Mouse (Mus musculus): ENCODE results near the gene Gm13199. TPM values are rescaled to one million over a fixed set of nuclear protein-coding genes. Genes with fewer than 3 reads are reported as not detected.

The Gm13199 gene
- total RNA-seq (2021): not detected
- polyA plus RNA-seq (2012; rRNA removed): not detected in 2 replicates
- long read RNA-seq: 0 reads

- Histone ChIP-seq H3K79me2 (replicated peaks; ENCODE audit: control insufficient read depth, insufficient read depth, low read length) (no peaks in the 10 kb centered on the region), H3K27me3 (ENCODE audit: control insufficient read depth, insufficient read depth, low read length) (no peaks in the 10 kb centered on the region), H3K4me3 (no peak within 1 kb of the TSS), H3K27ac (no peak within 1 kb of the TSS), H3K9ac (ENCODE audit: low read depth, low read length) (no peak within 1 kb of the TSS), H3K36me3 (ENCODE audit: control insufficient read depth, insufficient read depth, low read length) (no peaks in the 10 kb centered on the region), H3K4me1 (ENCODE audit: control insufficient read depth, insufficient read depth, low read length) (no peaks in the 10 kb centered on the region)
- no peak for DNase-seq
- 93% methylated on average over 3 of the region's 3 CpGs for WGBS
- no peak for TF ChIP-seq CTCF (IDR thresholded peaks at IDR 0.05)
- TF ChIP-seq EP300 (IDR thresholded peaks at IDR 0.05; ENCODE audit: insufficient read depth, low read depth, low read length): no peak
- no peak for TF ChIP-seq POLR2A (IDR thresholded peaks at IDR 0.05; ENCODE audit: insufficient read depth, low read depth, low read length)
- intact Hi-C loops (cut with DNase I): no loop called here
Measured at GRCm38 (mm10) chr2:5862834-5863233, at the start of gene Gm13199. Gene Gm13199 (minus strand): TSS chr2:5862934.

GRCm38 (mm10) chr2:5911282-5911965, 48.7 kb upstream of the Gm13199 start:
- no peak for DNase-seq
- H3K36me3 ChIP-seq (ENCODE audit: control insufficient read depth, insufficient read depth, low read length): no peaks in the 10 kb centered on the region
- no peaks in the 10 kb centered on the region for H3K27me3 ChIP-seq (ENCODE audit: control insufficient read depth, insufficient read depth, low read length)
- 57% methylated on average over 16 of the region's 16 CpGs for WGBS
- no peak overlapping the region for H3K4me3 ChIP-seq
- no peaks in the 10 kb centered on the region for H3K4me1 ChIP-seq (ENCODE audit: control insufficient read depth, insufficient read depth, low read length)
- TF ChIP-seq CTCF (IDR thresholded peaks at IDR 0.05) (no peak), POLR2A (IDR thresholded peaks at IDR 0.05; ENCODE audit: insufficient read depth, low read depth, low read length) (no peak)
- no peaks in the 10 kb centered on the region for H3K79me2 ChIP-seq (replicated peaks; ENCODE audit: control insufficient read depth, insufficient read depth, low read length)
- H3K9ac ChIP-seq (ENCODE audit: low read depth, low read length): no peak overlapping the region
- intact Hi-C loops (cut with DNase I): no loop called here
- H3K27ac ChIP-seq: no peak overlapping the region

GRCm38 (mm10) chr2:5906625-5907024, 43.9 kb upstream of the Gm13199 start:
- Histone ChIP-seq H3K79me2 (replicated peaks; ENCODE audit: control insufficient read depth, insufficient read depth, low read length) (no peaks in the 10 kb centered on the region), H3K4me3 (no peak overlapping the region), H3K9ac (ENCODE audit: low read depth, low read length) (no peak overlapping the region), H3K27me3 (ENCODE audit: control insufficient read depth, insufficient read depth, low read length) (no peaks in the 10 kb centered on the region), H3K36me3 (ENCODE audit: control insufficient read depth, insufficient read depth, low read length) (no peaks in the 10 kb centered on the region), H3K27ac (no peak overlapping the region), H3K4me1 (ENCODE audit: control insufficient read depth, insufficient read depth, low read length) (no peaks in the 10 kb centered on the region)
- peak; percentile 76 for TF ChIP-seq CTCF (IDR thresholded peaks at IDR 0.05)
- no peak for TF ChIP-seq EP300 (IDR thresholded peaks at IDR 0.05; ENCODE audit: insufficient read depth, low read depth, low read length)
- no peak for TF ChIP-seq POLR2A (IDR thresholded peaks at IDR 0.05; ENCODE audit: insufficient read depth, low read depth, low read length)
- peak in 1 of 2 experiments; percentile 42 for DNase-seq
- intact Hi-C loops (cut with DNase I): no loop called here
- WGBS: 54% methylated on average over 3 of the region's 3 CpGs

- Histone ChIP-seq H3K27ac (no peak overlapping the region), H3K36me3 (ENCODE audit: control insufficient read depth, insufficient read depth, low read length) (no peaks in the 10 kb centered on the region), H3K4me3 (no peak overlapping the region), H3K27me3 (ENCODE audit: control insufficient read depth, insufficient read depth, low read length) (no peaks in the 10 kb centered on the region), H3K79me2 (replicated peaks; ENCODE audit: control insufficient read depth, insufficient read depth, low read length) (no peaks in the 10 kb centered on the region), H3K9ac (ENCODE audit: low read depth, low read length) (no peak overlapping the region), H3K4me1 (ENCODE audit: control insufficient read depth, insufficient read depth, low read length) (no peaks in the 10 kb centered on the region)
- TF ChIP-seq POLR2A (IDR thresholded peaks at IDR 0.05; ENCODE audit: insufficient read depth, low read depth, low read length) (no peak), CTCF (IDR thresholded peaks at IDR 0.05) (no peak), EP300 (IDR thresholded peaks at IDR 0.05; ENCODE audit: insufficient read depth, low read depth, low read length) (no peak)
- DNase-seq: no peak
- 20% methylated on average over 5 of the region's 5 CpGs for WGBS
- intact Hi-C loops (cut with DNase I): no loop called here
Measured at GRCm38 (mm10) chr2:5906092-5906491, 43.4 kb upstream of the Gm13199 start.

- intact Hi-C loops (cut with DNase I): no loop called here
- Histone ChIP-seq H3K36me3 (ENCODE audit: control insufficient read depth, insufficient read depth, low read length) (no peaks in the 10 kb centered on the region), H3K27ac (no peak overlapping the region), H3K79me2 (replicated peaks; ENCODE audit: control insufficient read depth, insufficient read depth, low read length) (no peaks in the 10 kb centered on the region), H3K27me3 (ENCODE audit: control insufficient read depth, insufficient read depth, low read length) (no peaks in the 10 kb centered on the region), H3K4me1 (ENCODE audit: control insufficient read depth, insufficient read depth, low read length) (no peaks in the 10 kb centered on the region), H3K9ac (ENCODE audit: low read depth, low read length) (no peak overlapping the region), H3K4me3 (no peak overlapping the region)
- TF ChIP-seq CTCF (IDR thresholded peaks at IDR 0.05) (peak; percentile 64), POLR2A (IDR thresholded peaks at IDR 0.05; ENCODE audit: insufficient read depth, low read depth, low read length) (no peak)
- 69% methylated on average over 5 of the region's 5 CpGs for WGBS
- DNase-seq: no peak
Measured at GRCm38 (mm10) chr2:5900145-5900544, 37.4 kb upstream of the Gm13199 start.

GRCm38 (mm10) chr2:5894843-5895570, 32.3 kb upstream of the Gm13199 start, which contains the start of gene Sec61a2:
Gene Sec61a2 (minus strand): TSS chr2:5895432.
- intact Hi-C loops (cut with DNase I): loop anchor here (5.0 to 10.0 kb wide), 2 partner anchors 57 to 510 kb away; partner anchors contain the start of gene Upf2
- H3K27me3 ChIP-seq (ENCODE audit: control insufficient read depth, insufficient read depth, low read length): no peaks in the 10 kb centered on the region
- no peaks in the 10 kb centered on the region; the same call in none of the 2 replicates for H3K4me1 ChIP-seq (ENCODE audit: control insufficient read depth, insufficient read depth, low read length)
- H3K4me3 ChIP-seq: peak within 1 kb of the TSS; percentile 88
- peak within 1 kb of the TSS; percentile 98 for H3K9ac ChIP-seq (ENCODE audit: low read depth, low read length)
- peak within 1 kb of the TSS; percentile 85 for H3K27ac ChIP-seq
- H3K36me3 ChIP-seq (ENCODE audit: control insufficient read depth, insufficient read depth, low read length): peaks cover 6% of the 10 kb centered on the region; the same call in 1 of the 2 replicates
- H3K79me2 ChIP-seq (replicated peaks; ENCODE audit: control insufficient read depth, insufficient read depth, low read length): peaks cover 3% of the 10 kb centered on the region
- DNase-seq: peak; percentile 97 to 100
- TF ChIP-seq POLR2A (IDR thresholded peaks at IDR 0.05; ENCODE audit: insufficient read depth, low read depth, low read length): peak; percentile 90
- peak; percentile 38; the same call in 1 of the 2 replicates for TF ChIP-seq EP300 (IDR thresholded peaks at IDR 0.05; ENCODE audit: insufficient read depth, low read depth, low read length)
- TF ChIP-seq CTCF (IDR thresholded peaks at IDR 0.05): peak; percentile 38
- under 1% methylated on average over 62 of the region's 62 CpGs for WGBS
